Mouse (Mus musculus): ENCODE results near the gene Ly6g6f. TPM values are rescaled to one million over a fixed set of nuclear protein-coding genes. Genes with fewer than 3 reads are reported as not detected.

The Ly6g6f gene
- total and polyA plus RNA-seq, 3 experiments, result 0.88 to 3.0 TPM; not detected in 1

DNA sequence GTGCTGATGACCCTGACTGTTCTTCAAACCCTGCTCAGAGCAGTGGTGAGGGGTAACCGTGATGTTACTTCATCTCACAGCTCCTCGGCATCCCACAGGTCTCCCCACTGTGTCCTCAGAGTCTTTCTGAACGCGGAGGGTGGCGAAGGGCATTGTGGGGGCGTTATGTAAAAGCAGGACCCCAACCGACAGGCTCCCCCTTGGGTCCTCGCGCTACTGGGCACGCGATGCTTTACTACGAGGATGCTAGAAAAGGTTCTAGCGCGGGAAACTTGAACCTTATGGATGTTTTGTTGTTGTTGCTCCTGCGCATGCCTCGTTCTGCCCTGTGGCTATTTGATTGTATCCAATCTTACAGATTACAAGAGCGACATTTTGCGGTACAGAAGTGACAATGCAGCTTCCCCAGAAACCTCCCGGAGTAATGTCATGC is 36.5 kb upstream of the Ly6g6f start, which contains the start of gene Csnk2b (continued):
- TF ChIP-seq ELF1 (IDR thresholded peaks at IDR 0.05; ENCODE audit: low read depth, low read length) (no peak), MYB (IDR thresholded peaks at IDR 0.05; ENCODE audit: low read depth, low read length) (no peak), MEF2A (IDR thresholded peaks at IDR 0.05; ENCODE audit: extremely low read depth, insufficient replicate concordance, low read depth, low read length, poor library complexity, severe bottlenecking) (no peak), ETS1 (IDR thresholded peaks at IDR 0.05; ENCODE audit: low read depth, low read length) (0 out of 2 replicates have a peak, but pooled peaks have one; percentile 20), SIN3A (IDR thresholded peaks at IDR 0.05; ENCODE audit: low read length) (peak; percentile 68), GATA1 (IDR thresholded peaks at IDR 0.05; ENCODE audit: low read depth, low read length) (peak; percentile 38; the same call in 1 of the 2 replicates), USF1 (IDR thresholded peaks at IDR 0.05; ENCODE audit: low read depth, low read length) (no peak), POLR2A (IDR thresholded peaks at IDR 0.05; ENCODE audit: control insufficient read depth in 1 of 2, insufficient read depth in 1 of 2, low read depth in 1 of 2, low read length in 2 of 2, poor library complexity in 1 of 2) (no peak; a peak in 1 of 4 replicates)

DNA sequence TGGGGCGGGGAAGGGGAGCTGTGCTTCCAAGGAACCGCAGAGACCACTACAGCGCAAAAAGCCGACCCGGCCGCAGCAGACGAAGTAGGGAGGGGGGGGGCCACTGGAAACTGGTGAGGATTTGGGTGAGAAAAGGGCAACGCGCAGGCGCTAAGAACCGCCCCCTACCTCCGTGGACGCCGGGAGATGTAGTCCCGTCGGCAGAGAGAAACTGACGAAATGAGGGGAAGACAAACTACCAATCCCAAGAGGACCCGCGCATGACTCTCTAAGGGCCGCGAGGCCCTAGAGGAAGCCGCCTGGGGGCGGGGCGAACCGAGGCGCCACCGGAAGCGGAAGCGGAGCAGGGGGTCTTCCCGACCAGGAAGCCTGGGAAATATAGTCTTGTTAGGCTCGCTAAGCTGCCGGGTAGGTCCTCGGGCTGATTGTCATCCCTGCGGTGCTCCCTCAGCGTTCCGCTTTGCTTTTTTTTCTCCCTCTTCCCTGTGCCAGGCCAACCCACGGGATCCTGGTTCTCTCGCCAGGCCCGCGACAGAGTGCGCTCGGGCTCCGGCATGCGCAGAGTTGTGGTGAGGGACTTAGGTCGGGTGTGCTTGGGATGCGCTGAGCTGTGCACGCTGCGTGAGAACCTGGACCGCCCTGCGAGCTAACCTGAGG is 35.9 kb upstream of the Ly6g6f start, which contains the start of gene Gpank1:
Gpank1 (plus strand) TSS at position 313 of the 657 bp plus-strand sequence.
- H3K9me3 ChIP-seq (replicated peaks; ENCODE audit: insufficient read depth, low read length), result no peaks in the 10 kb centered on the region
- H3K4me3 ChIP-seq (ENCODE audit: control insufficient read depth in 1 of 2, insufficient read depth in 1 of 2, low read depth in 2 of 2, low read length in 2 of 2), result peak within 1 kb of the TSS; percentile 76 to 93
- H3K4me1 ChIP-seq (ENCODE audit: control insufficient read depth in 1 of 2, insufficient read depth in 2 of 2, low read length in 2 of 2), result peaks cover 6% of the 10 kb centered on the region in 2 experiments
- H3K27ac ChIP-seq (ENCODE audit: control insufficient read depth, low read depth, low read length), result peak within 1 kb of the TSS; percentile 79
- peaks cover 32% of the 10 kb centered on the region for H3K79me2 ChIP-seq (ENCODE audit: control insufficient read depth, insufficient read depth, low read length, poor library complexity)
- peak within 1 kb of the TSS; percentile 95 for H3K9ac ChIP-seq (ENCODE audit: control insufficient read depth, low read depth, low read length, poor library complexity, severe bottlenecking)
- peaks cover 3 to 20% of the 10 kb centered on the region in 2 experiments; a peak in 3 of 4 replicates for H3K36me3 ChIP-seq (ENCODE audit: control insufficient read depth in 1 of 2, insufficient read depth in 2 of 2, low read length in 2 of 2)
- H3K27me3 ChIP-seq (ENCODE audit: control insufficient read depth in 1 of 2, insufficient read depth in 2 of 2, low read length in 2 of 2), result no peaks in the 10 kb centered on the region
- peak; percentile 99 for DNase-seq (ENCODE audit: low read depth, low spot score)
- TF ChIP-seq USF1 (IDR thresholded peaks at IDR 0.05; ENCODE audit: low read depth, low read length) (peak; percentile 54; the same call in 1 of the 2 replicates), RAD21 (IDR thresholded peaks at IDR 0.05; ENCODE audit: low read depth, low read length) (no peak), EP300 (IDR thresholded peaks at IDR 0.05; ENCODE audit: low read depth in 1 of 2, low read length in 2 of 2) (no peak), E2F4 (IDR thresholded peaks at IDR 0.05; ENCODE audit: borderline replicate concordance, low read depth, low read length) (no peak), ZNF384 (IDR thresholded peaks at IDR 0.05; ENCODE audit: low read depth, low read length) (no peak), MAFK (IDR thresholded peaks at IDR 0.05; ENCODE audit: borderline replicate concordance, low read depth, low read length) (no peak), TCF12 (IDR thresholded peaks at IDR 0.05; ENCODE audit: low read depth, low read length) (peak; percentile 37; the same call in 1 of the 2 replicates), USF2 (IDR thresholded peaks at IDR 0.05; ENCODE audit: borderline replicate concordance in 1 of 2, insufficient read depth in 1 of 2, low read depth in 1 of 2, low read length in 2 of 2) (no peak), NRF1 (IDR thresholded peaks at IDR 0.05; ENCODE audit: insufficient read depth, low read depth, low read length, poor library complexity, severe bottlenecking) (peak; percentile 90), SIN3A (IDR thresholded peaks at IDR 0.05; ENCODE audit: low read length) (peak; percentile 86), ZMIZ1 (IDR thresholded peaks at IDR 0.05; ENCODE audit: low read depth, low read length) (no peak), MXI1 (IDR thresholded peaks at IDR 0.05; ENCODE audit: low read depth, low read length) (peak; percentile 86), POLR2A (IDR thresholded peaks at IDR 0.05; ENCODE audit: control insufficient read depth in 1 of 2, insufficient read depth in 1 of 2, low read depth in 1 of 2, low read length in 2 of 2, poor library complexity in 1 of 2) (peak; percentile 5 to 83), ETS1 (IDR thresholded peaks at IDR 0.05; ENCODE audit: low read depth, low read length) (peak; percentile 3; the same call in 1 of the 2 replicates), GABPA (IDR thresholded peaks at IDR 0.05; ENCODE audit: low read depth, low read length) (no peak), UBTF (IDR thresholded peaks at IDR 0.05; ENCODE audit: borderline replicate concordance, insufficient read depth, low read depth, low read length) (0 out of 2 replicates have a peak, but pooled peaks have one; percentile 41), CHD1 (IDR thresholded peaks at IDR 0.05; ENCODE audit: low read depth, low read length) (no peak), HCFC1 (IDR thresholded peaks at IDR 0.05; ENCODE audit: low read depth, low read length) (peak; percentile 98), BHLHE40 (IDR thresholded peaks at IDR 0.05; ENCODE audit: borderline replicate concordance, low read depth, low read length) (no peak), KAT2A (conservative IDR thresholded peaks at IDR 0.05; ENCODE audit: low read depth, low read length) (peak; percentile 97), TBP (IDR thresholded peaks at IDR 0.05; ENCODE audit: low read depth, low read length) (peak; percentile 80), NELFE (IDR thresholded peaks at IDR 0.05; ENCODE audit: low read depth, low read length) (peak; percentile 73), ELF1 (IDR thresholded peaks at IDR 0.05; ENCODE audit: low read depth, low read length) (peak; percentile 98), CHD2 (IDR thresholded peaks at IDR 0.05; ENCODE audit: low read length) (peak; percentile 82), MEF2A (IDR thresholded peaks at IDR 0.05; ENCODE audit: extremely low read depth, insufficient replicate concordance, low read depth, low read length, poor library complexity, severe bottlenecking) (no peak), POLR2AphosphoS2 (IDR thresholded peaks at IDR 0.05; ENCODE audit: low read length) (peak; percentile 55; the same call in 1 of the 2 replicates), MYC (IDR thresholded peaks at IDR 0.05; ENCODE audit: low read depth, low read length) (peak; percentile 87; the same call in 1 of the 2 replicates), MAX (IDR thresholded peaks at IDR 0.05; ENCODE audit: low read length) (peak; percentile 61; the same call in 1 of the 2 replicates), ZKSCAN1 (IDR thresholded peaks at IDR 0.05; ENCODE audit: low read depth, low read length) (no peak)
